Mouse (Mus musculus) midbrain, embryonic 12.5 days (tissue): ENCODE measurements at regions not wholly inside any gene's neighbourhood (a gene's known extent, or its start where the extent isn't known, plus 50 kb on each side); places are given as distances from the start of the nearest gene placed in this dataset.

Experiments used
- ATAC-seq: fragments of 200-750 bp; cut with Nextera tagmentation; 2 replicates; pipeline ENCODE4 v1.8.0; 2017; ENCODE audit warnings: low read depth, moderate TSS enrichment, moderate library complexity; ENCODE audit not compliant: low FRiP score
- H3K27ac ChIP-seq: fragments of 300-500 bp; sonication (generic); replicated peaks from 2 replicates; pipeline ENCODE4 v1.5.1; 2016; ENCODE audit warnings: mild to moderate bottlenecking
- H3K27me3 ChIP-seq: fragments of 300-500 bp; sonication (generic); 2 replicates; pipeline ENCODE4 v1.6.1; 2016; ENCODE audit warnings: mild to moderate bottlenecking
- H3K36me3 ChIP-seq: fragments of 300-500 bp; sonication (generic); 2 replicates; pipeline ENCODE4 v1.6.1; 2016
- H3K4me1 ChIP-seq: fragments of 300-500 bp; sonication (generic); 2 replicates; pipeline ENCODE4 v1.6.1; 2016
- H3K4me2 ChIP-seq: fragments of 300-500 bp; sonication (generic); replicated peaks from 2 replicates; pipeline ENCODE4 v1.6.1; 2016; ENCODE audit warnings: mild to moderate bottlenecking, moderate library complexity
- H3K4me3 ChIP-seq: fragments of 300-500 bp; sonication (generic); 2 replicates; pipeline ENCODE4 v1.5.1; 2016; ENCODE audit warnings: mild to moderate bottlenecking
- H3K9ac ChIP-seq: fragments of 300-500 bp; sonication (generic); replicated peaks from 2 replicates; pipeline ENCODE4 v1.6.1; 2016; ENCODE audit warnings: mild to moderate bottlenecking, moderate library complexity
- H3K9me3 ChIP-seq: fragments of 300-500 bp; sonication (generic); 2 replicates; pipeline ENCODE4 v1.6.1; 2016; ENCODE audit warnings: mild to moderate bottlenecking
- WGBS: fragments of 180-500 bp; shearing (Covaris S2); methylation state at CpG from one replicate; pipeline ENCODE4 v1.1.7; 2016; 5-methylcytosine and 5-hydroxymethylcytosine counted together

- Histone ChIP-seq H3K36me3 (no peaks in the 10 kb centered on the region), H3K4me3 (no peak overlapping the region), H3K27me3 (no peaks in the 10 kb centered on the region), H3K4me2 (no peak overlapping the region), H3K27ac (no peak overlapping the region), H3K4me1 (no peaks in the 10 kb centered on the region), H3K9ac (no peak overlapping the region), H3K9me3 (no peaks in the 10 kb centered on the region)
- ATAC-seq: no peak
- 78% methylated on average over 7 of the region's 7 CpGs for WGBS
Measured at GRCm38 (mm10) chr10:92625781-92626180, 96.4 kb downstream of the Nedd1 start.

- 85% methylated on average over 4 of the region's 5 CpGs for WGBS
- Histone ChIP-seq H3K4me2 (no peak overlapping the region), H3K36me3 (no peaks in the 10 kb centered on the region), H3K27me3 (no peaks in the 10 kb centered on the region), H3K27ac (no peak overlapping the region), H3K4me1 (no peaks in the 10 kb centered on the region; the same call in 1 of the 2 replicates), H3K4me3 (no peak overlapping the region), H3K9me3 (no peaks in the 10 kb centered on the region), H3K9ac (no peak overlapping the region)
- no peak for ATAC-seq
Measured at GRCm38 (mm10) chr10:92615684-92616379, 106.4 kb downstream of the Nedd1 start.

GRCm38 (mm10) chr10:92614341-92614740 lies 107.9 kb downstream of the Nedd1 start:
- H3K4me3 ChIP-seq: no peak overlapping the region
- no peak for ATAC-seq
- 49% methylated on average over 6 of the region's 6 CpGs for WGBS

GRCm38 (mm10) chr10:92611060-92611459 lies 111.2 kb downstream of the Nedd1 start:
- Histone ChIP-seq H3K4me2 (no peak overlapping the region), H3K9me3 (no peaks in the 10 kb centered on the region), H3K4me3 (no peak overlapping the region), H3K9ac (no peak overlapping the region), H3K4me1 (peaks cover 6% of the 10 kb centered on the region; the same call in 1 of the 2 replicates), H3K36me3 (no peaks in the 10 kb centered on the region), H3K27ac (no peak overlapping the region), H3K27me3 (peaks cover 5% of the 10 kb centered on the region; the same call in 1 of the 2 replicates)
- 73% methylated on average over 3 of the region's 3 CpGs for WGBS
- ATAC-seq: no peak

More at GRCm38 (mm10) chr10:92614341-92614740, 107.9 kb downstream of the Nedd1 start:
- Histone ChIP-seq H3K4me1 (no peaks in the 10 kb centered on the region; the same call in 1 of the 2 replicates), H3K36me3 (no peaks in the 10 kb centered on the region), H3K27ac (no peak overlapping the region), H3K4me2 (no peak overlapping the region), H3K9ac (no peak overlapping the region), H3K9me3 (no peaks in the 10 kb centered on the region), H3K27me3 (no peaks in the 10 kb centered on the region)

GRCm38 (mm10) chr10:92606761-92607160 lies 115.5 kb downstream of the Nedd1 start:
- no peak overlapping the region for H3K27ac ChIP-seq

GRCm38 (mm10) chr10:92605646-92606045 lies 116.6 kb downstream of the Nedd1 start:
- peaks cover 9% of the 10 kb centered on the region; the same call in 1 of the 2 replicates for H3K4me1 ChIP-seq
- H3K27me3 ChIP-seq: peaks cover 5% of the 10 kb centered on the region; the same call in 1 of the 2 replicates
- H3K36me3 ChIP-seq: no peaks in the 10 kb centered on the region
- H3K27ac ChIP-seq: no peak overlapping the region
- H3K9ac ChIP-seq: no peak overlapping the region
- no peak for ATAC-seq
- 13% methylated on average over 3 of the region's 3 CpGs for WGBS
- no peak overlapping the region for H3K4me3 ChIP-seq
- no peak overlapping the region for H3K4me2 ChIP-seq
- H3K9me3 ChIP-seq: no peaks in the 10 kb centered on the region

More at GRCm38 (mm10) chr10:92606761-92607160, 115.5 kb downstream of the Nedd1 start:
- Histone ChIP-seq H3K36me3 (no peaks in the 10 kb centered on the region), H3K27me3 (peaks cover 5% of the 10 kb centered on the region; the same call in 1 of the 2 replicates), H3K9ac (no peak overlapping the region), H3K9me3 (no peaks in the 10 kb centered on the region), H3K4me3 (no peak overlapping the region), H3K4me2 (no peak overlapping the region), H3K4me1 (peaks cover 9% of the 10 kb centered on the region; the same call in 1 of the 2 replicates)
- ATAC-seq: no peak
- 33% methylated on average over 4 of the region's 4 CpGs for WGBS

GRCm38 (mm10) chr10:92600116-92600515 lies 122.1 kb downstream of the Nedd1 start:
- Histone ChIP-seq H3K27ac (no peak overlapping the region), H3K9ac (no peak overlapping the region), H3K4me1 (no peaks in the 10 kb centered on the region), H3K4me3 (no peak overlapping the region), H3K27me3 (no peaks in the 10 kb centered on the region), H3K9me3 (no peaks in the 10 kb centered on the region), H3K36me3 (no peaks in the 10 kb centered on the region), H3K4me2 (no peak overlapping the region)
- 79% methylated on average over 4 of the region's 4 CpGs for WGBS
- no peak for ATAC-seq

- Histone ChIP-seq H3K27ac (no peak overlapping the region), H3K9me3 (no peaks in the 10 kb centered on the region), H3K4me2 (no peak overlapping the region), H3K27me3 (no peaks in the 10 kb centered on the region), H3K9ac (no peak overlapping the region), H3K4me3 (no peak overlapping the region), H3K4me1 (no peaks in the 10 kb centered on the region), H3K36me3 (no peaks in the 10 kb centered on the region)
- WGBS: 6% methylated on average over 6 of the region's 6 CpGs
- ATAC-seq: no peak
Measured at GRCm38 (mm10) chr10:92595496-92596355, 126.5 kb downstream of the Nedd1 start.

GRCm38 (mm10) chr10:92593947-92594460 lies 128.2 kb downstream of the Nedd1 start:
- ATAC-seq: no peak
- no peaks in the 10 kb centered on the region for H3K36me3 ChIP-seq
- H3K4me1 ChIP-seq: no peaks in the 10 kb centered on the region
- H3K4me3 ChIP-seq: no peak overlapping the region
- WGBS: 71% methylated on average over 7 of the region's 7 CpGs
- H3K9ac ChIP-seq: no peak overlapping the region
- H3K27me3 ChIP-seq: no peaks in the 10 kb centered on the region
- no peaks in the 10 kb centered on the region for H3K9me3 ChIP-seq
- no peak overlapping the region for H3K27ac ChIP-seq
- H3K4me2 ChIP-seq: no peak overlapping the region

- H3K27me3 ChIP-seq: no peaks in the 10 kb centered on the region
- no peaks in the 10 kb centered on the region for H3K36me3 ChIP-seq
- H3K27ac ChIP-seq: no peak overlapping the region
- ATAC-seq: no peak
- H3K4me3 ChIP-seq: no peak overlapping the region
- H3K4me2 ChIP-seq: no peak overlapping the region
- no peak overlapping the region for H3K9ac ChIP-seq
- WGBS: 82% methylated on average over 2 of the region's 2 CpGs
- no peaks in the 10 kb centered on the region for H3K4me1 ChIP-seq
- H3K9me3 ChIP-seq: no peaks in the 10 kb centered on the region
Measured at GRCm38 (mm10) chr10:92578872-92579271, 143.3 kb downstream of the Nedd1 start.

GRCm38 (mm10) chr10:92570496-92570895 lies 151.7 kb downstream of the Nedd1 start:
- Histone ChIP-seq H3K4me1 (no peaks in the 10 kb centered on the region), H3K36me3 (no peaks in the 10 kb centered on the region), H3K27me3 (no peaks in the 10 kb centered on the region), H3K4me2 (no peak overlapping the region), H3K9ac (no peak overlapping the region), H3K27ac (no peak overlapping the region), H3K4me3 (no peak overlapping the region), H3K9me3 (no peaks in the 10 kb centered on the region)
- ATAC-seq: no peak

GRCm38 (mm10) chr10:92557463-92557862 lies 164.8 kb downstream of the Nedd1 start:
- no peak overlapping the region for H3K4me3 ChIP-seq
- H3K9ac ChIP-seq: no peak overlapping the region
- peaks cover 28% of the 10 kb centered on the region for H3K4me1 ChIP-seq
- H3K27ac ChIP-seq: peak overlapping the region; percentile 71
- no peaks in the 10 kb centered on the region for H3K36me3 ChIP-seq
- H3K9me3 ChIP-seq: no peaks in the 10 kb centered on the region
- 0 out of 2 replicates have a peak, but pooled peaks cover 2% of the 10 kb centered on the region for H3K27me3 ChIP-seq
- 14% methylated on average over 4 of the region's 4 CpGs for WGBS
- ATAC-seq: no peak
- no peak overlapping the region for H3K4me2 ChIP-seq
